Mouse (Mus musculus) stomach, embryonic 16.5 days (tissue): Measurements from ENCODE around the gene Il18. TPM values are rescaled to one million over a fixed set of nuclear protein-coding genes. Genes with fewer than 3 reads are reported as not detected.

Experiments used
- ATAC-seq: fragments of 200-750 bp; cut with Nextera tagmentation; 2 replicates; pipeline ENCODE4 v1.8.0; 2017; ENCODE audit warnings: moderate number of reproducible peaks, moderate TSS enrichment; ENCODE audit not compliant: insufficient read depth, low FRiP score
- H3K27ac ChIP-seq: fragments of 300-500 bp; sonication (generic); 2 replicates; pipeline ENCODE4 v1.5.1; 2014; ENCODE audit warnings: low read length
- H3K27me3 ChIP-seq: fragments of 300-500 bp; sonication (generic); 2 replicates; pipeline ENCODE4 v1.6.1; 2014; ENCODE audit warnings: low read length, control low read depth, mixed read lengths; ENCODE audit not compliant: control insufficient read depth, insufficient read depth
- H3K36me3 ChIP-seq: fragments of 300-500 bp; sonication (generic); 2 replicates; pipeline ENCODE4 v1.6.1; 2014; ENCODE audit warnings: low read length; ENCODE audit not compliant: control insufficient read depth, insufficient read depth
- H3K4me1 ChIP-seq: fragments of 300-500 bp; sonication (generic); 2 replicates; pipeline ENCODE4 v1.6.1; 2014; ENCODE audit warnings: low read length, control low read depth, mixed read lengths; ENCODE audit not compliant: control insufficient read depth, insufficient read depth
- H3K4me2 ChIP-seq: fragments of 300-500 bp; sonication (generic); 2 replicates; pipeline ENCODE4 v1.6.1; 2014; ENCODE audit warnings: low read depth, low read length, mixed read lengths
- H3K4me3 ChIP-seq: fragments of 300-500 bp; sonication (generic); replicated peaks from 2 replicates; pipeline ENCODE4 v1.5.1; 2014; ENCODE audit warnings: mild to moderate bottlenecking, low read length
- H3K9ac ChIP-seq: fragments of 300-500 bp; sonication (generic); 2 replicates; pipeline ENCODE4 v1.6.1; 2014; ENCODE audit warnings: low read length
- H3K9me3 ChIP-seq: fragments of 300-500 bp; sonication (generic); replicated peaks from 2 replicates; pipeline ENCODE4 v1.6.1; 2016; ENCODE audit warnings: low read length, control low read depth; ENCODE audit not compliant: control insufficient read depth
- WGBS: fragments of 180-500 bp; shearing (Covaris S2); extraction: QIAGEN DNeasy Blood & Tissue Kit; methylation state at CpG from one replicate; pipeline ENCODE4 v1.1.7; 2014; 5-methylcytosine and 5-hydroxymethylcytosine counted together
- polyA plus RNA-seq: library from polyadenylated mRNA; unstranded; fragments of >200 nt; fragmentation: Nextera tagmentation; extraction: Ambion mirVana; gene quantifications from 2 replicates; pipeline ENCODE4 v1.2.1, GENCODE M21; 2015

Gene Il18
- polyA plus RNA-seq, 1 experiment from 2014 or later = 21.1 TPM

DNA sequence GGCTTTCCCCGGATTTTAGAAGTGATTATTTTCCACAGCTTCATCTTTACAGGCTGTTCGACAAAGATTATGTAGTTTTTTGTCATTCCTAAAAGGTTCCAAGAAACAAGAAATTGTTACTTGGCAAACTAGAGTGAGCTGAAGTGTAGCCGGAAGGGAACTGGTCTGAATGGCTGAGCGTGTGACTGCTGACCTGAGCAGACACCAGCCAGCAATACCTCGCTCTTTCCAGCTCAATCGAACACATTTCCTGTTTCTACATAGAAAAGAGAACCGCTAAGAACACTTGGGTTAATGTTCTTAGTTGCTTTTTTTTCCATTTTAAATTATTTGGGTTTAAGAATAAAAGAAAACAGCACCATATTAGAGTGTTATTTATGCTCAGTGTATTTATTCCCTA, 14.5 kb upstream of the Il18 start:
- Histone ChIP-seq H3K27ac (no peak overlapping the region), H3K36me3 (no peaks in the 10 kb centered on the region), H3K27me3 (no peaks in the 10 kb centered on the region), H3K4me2 (no peak overlapping the region), H3K9ac (no peak overlapping the region), H3K4me1 (no peaks in the 10 kb centered on the region), H3K4me3 (no peak overlapping the region), H3K9me3 (no peaks in the 10 kb centered on the region)
- 51% methylated on average over 7 of the region's 7 CpGs for WGBS
- ATAC-seq = no peak

DNA sequence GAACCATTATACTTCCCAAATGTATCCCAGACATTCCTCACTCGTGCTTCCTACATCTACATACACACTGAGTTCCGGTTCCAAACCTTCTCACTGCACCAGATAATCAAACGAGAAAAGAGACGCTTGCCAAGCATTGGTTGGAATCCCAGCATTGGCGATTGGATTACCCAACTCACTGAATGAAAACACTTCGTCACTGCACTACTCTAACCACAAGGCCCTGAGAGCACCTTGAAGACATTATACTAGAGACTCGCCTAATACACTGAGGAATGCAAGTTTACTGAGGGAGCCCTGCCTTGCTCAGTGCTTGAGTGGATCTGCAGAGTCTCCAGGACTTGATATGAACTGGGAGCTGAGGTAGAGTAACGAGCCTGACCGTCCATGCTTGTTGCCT, 12.2 kb upstream of the Il18 start:
- H3K4me3 ChIP-seq = no peak overlapping the region
- no peaks in the 10 kb centered on the region for H3K36me3 ChIP-seq
- no peaks in the 10 kb centered on the region for H3K27me3 ChIP-seq
- WGBS = 78% methylated on average over 9 of the region's 9 CpGs
- H3K27ac ChIP-seq = no peak overlapping the region
- ATAC-seq = no peak
- no peak overlapping the region for H3K4me2 ChIP-seq
- no peaks in the 10 kb centered on the region for H3K9me3 ChIP-seq
- no peak overlapping the region for H3K9ac ChIP-seq
- H3K4me1 ChIP-seq = no peaks in the 10 kb centered on the region

DNA sequence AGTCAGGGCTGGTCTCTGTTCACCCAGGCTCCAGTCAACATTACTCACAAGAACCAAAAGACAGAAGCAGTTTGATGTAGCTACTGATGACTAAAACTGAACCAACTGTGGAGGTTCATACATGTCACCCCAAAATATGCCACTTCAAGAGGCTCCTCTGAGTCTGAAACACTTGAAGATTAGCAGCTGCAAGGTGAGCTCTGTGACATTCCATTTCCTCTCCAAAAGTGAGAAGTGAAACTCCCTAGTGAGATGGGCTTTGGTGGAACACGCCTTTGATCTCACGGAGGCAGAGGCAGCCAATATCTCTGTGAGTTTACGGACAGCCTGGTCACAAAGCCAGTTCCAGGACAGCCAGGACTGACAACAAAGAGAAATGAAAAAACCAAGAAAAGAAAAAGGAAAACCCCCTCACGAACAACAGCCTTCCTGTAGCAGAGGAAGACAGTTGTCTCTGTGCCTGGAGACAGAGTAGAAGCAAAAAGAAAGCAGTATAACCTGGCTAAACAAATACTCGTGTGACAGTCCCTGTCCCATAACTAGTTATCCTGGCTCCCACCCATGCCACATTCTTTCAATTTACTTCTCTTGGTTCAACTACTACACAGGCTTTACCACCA, 6.7 kb upstream of the Il18 start:
- Histone ChIP-seq H3K27ac (no peak overlapping the region), H3K9ac (no peak overlapping the region), H3K36me3 (no peaks in the 10 kb centered on the region), H3K9me3 (no peaks in the 10 kb centered on the region), H3K27me3 (no peaks in the 10 kb centered on the region), H3K4me3 (no peak overlapping the region), H3K4me1 (no peaks in the 10 kb centered on the region), H3K4me2 (no peak overlapping the region)
- no peak for ATAC-seq
- 41% methylated on average over 5 of the region's 5 CpGs for WGBS

DNA sequence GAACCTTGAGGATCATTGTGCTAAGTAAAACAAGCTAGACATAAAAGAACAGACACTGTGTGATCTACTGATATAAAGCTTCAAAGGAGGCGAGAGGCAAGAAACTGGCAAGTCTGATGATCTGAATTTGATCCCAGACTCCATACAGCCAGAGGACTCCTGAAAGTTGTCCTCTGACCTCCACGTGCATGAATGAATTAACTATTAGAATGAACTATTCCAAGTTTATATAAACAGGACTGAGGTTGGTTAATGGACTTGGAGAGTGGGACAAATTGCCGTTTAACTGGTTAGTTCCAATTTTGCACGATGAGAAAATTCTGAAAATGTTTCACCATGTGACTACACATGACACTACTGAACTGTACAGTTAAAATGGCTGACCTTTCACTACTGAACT, 5.7 kb upstream of the Il18 start:
- Histone ChIP-seq H3K27me3 (no peaks in the 10 kb centered on the region), H3K9me3 (no peaks in the 10 kb centered on the region), H3K9ac (no peak overlapping the region), H3K27ac (no peak overlapping the region), H3K36me3 (no peaks in the 10 kb centered on the region), H3K4me3 (no peak overlapping the region), H3K4me2 (no peak overlapping the region), H3K4me1 (no peaks in the 10 kb centered on the region)
- no peak for ATAC-seq
- WGBS = 67% methylated on average over 4 of the region's 4 CpGs

DNA sequence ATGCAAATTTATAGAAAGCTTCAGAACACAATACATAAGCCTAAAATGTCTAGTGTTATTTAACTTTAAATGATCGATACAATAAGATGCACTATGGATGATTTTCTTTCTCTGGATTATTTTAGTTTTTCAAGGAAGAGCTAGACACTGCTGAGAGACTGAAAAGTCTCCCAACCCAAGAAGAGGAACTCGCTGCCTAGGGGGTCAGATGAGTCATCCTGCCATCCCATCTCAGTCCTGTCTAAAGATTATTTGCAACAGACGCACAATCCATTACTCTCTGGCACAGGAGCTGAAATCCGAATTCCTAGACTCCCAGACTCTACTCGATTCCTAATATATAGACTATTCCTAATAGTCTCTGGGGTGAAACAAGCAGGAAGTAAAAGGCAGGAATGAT, 2.4 kb upstream of the Il18 start:
- Histone ChIP-seq H3K9me3 (no peaks in the 10 kb centered on the region), H3K4me2 (no peak overlapping the region), H3K27me3 (no peaks in the 10 kb centered on the region), H3K9ac (no peak overlapping the region), H3K27ac (no peak overlapping the region), H3K4me1 (no peaks in the 10 kb centered on the region), H3K36me3 (no peaks in the 10 kb centered on the region), H3K4me3 (no peak overlapping the region)
- ATAC-seq = no peak
- WGBS = 63% methylated on average over 5 of the region's 5 CpGs

DNA sequence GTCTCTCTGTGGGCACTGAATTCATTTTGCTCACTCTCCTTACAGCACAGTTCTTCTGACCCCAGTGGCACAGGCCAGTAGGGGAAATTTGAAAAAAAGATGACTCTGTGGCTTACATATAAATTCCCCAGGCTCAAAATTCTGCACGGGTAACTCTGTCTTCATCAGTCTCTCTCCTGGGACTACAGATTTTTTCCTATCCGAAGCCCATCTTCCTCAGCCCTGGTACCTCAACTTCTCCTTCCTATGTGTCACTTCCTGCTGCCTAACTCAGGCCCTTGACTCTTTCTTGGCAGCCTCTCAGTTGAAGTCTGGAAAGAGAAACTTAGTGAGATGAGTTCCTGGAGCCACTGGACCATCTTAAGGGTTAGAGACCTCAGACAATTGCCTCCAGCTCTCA, 1.1 kb upstream of the Il18 start:
- Histone ChIP-seq H3K4me1 (no peaks in the 10 kb centered on the region), H3K4me2 (no peak overlapping the region), H3K4me3 (no peak overlapping the region), H3K36me3 (no peaks in the 10 kb centered on the region), H3K9me3 (no peaks in the 10 kb centered on the region), H3K9ac (no peak overlapping the region), H3K27ac (no peak overlapping the region), H3K27me3 (no peaks in the 10 kb centered on the region)
- WGBS = 65% methylated on average over 2 of the region's 2 CpGs
- ATAC-seq = no peak

DNA sequence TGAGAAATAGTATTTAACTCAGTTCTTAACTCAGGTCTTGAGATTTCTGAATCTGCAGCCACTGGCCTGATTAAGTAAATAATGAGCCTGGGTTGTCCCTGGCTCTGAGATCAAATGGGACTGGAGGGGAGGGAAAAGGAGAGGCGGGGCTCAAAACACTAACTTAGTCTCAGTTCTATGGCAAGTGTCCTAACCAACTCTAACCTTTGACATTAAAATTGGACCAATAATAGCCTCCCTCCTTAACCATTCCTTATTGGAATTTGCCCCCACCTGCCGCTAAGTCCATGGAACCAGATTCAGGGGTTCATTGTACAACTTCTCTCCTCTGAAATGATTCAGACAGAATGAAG, 443 bp downstream of the Il18 start, which contains the start of gene Bco2:
Bco2 (minus strand) TSS at position 88 of the 353 bp plus-strand sequence.
- no peaks in the 10 kb centered on the region for H3K27me3 ChIP-seq
- H3K36me3 ChIP-seq = no peaks in the 10 kb centered on the region
- no peaks in the 10 kb centered on the region for H3K9me3 ChIP-seq
- H3K4me3 ChIP-seq = 0 out of 2 replicates have a peak within 1 kb of the TSS, but pooled peaks have one; percentile 13
- ATAC-seq = no peak
- H3K4me2 ChIP-seq = peak within 1 kb of the TSS; percentile 38
- 36% methylated on average over 2 of the region's 2 CpGs for WGBS
- no peaks in the 10 kb centered on the region for H3K4me1 ChIP-seq
- peak within 1 kb of the TSS; percentile 54; the same call in 1 of the 2 replicates for H3K9ac ChIP-seq
- H3K27ac ChIP-seq = peak within 1 kb of the TSS; percentile 70

DNA sequence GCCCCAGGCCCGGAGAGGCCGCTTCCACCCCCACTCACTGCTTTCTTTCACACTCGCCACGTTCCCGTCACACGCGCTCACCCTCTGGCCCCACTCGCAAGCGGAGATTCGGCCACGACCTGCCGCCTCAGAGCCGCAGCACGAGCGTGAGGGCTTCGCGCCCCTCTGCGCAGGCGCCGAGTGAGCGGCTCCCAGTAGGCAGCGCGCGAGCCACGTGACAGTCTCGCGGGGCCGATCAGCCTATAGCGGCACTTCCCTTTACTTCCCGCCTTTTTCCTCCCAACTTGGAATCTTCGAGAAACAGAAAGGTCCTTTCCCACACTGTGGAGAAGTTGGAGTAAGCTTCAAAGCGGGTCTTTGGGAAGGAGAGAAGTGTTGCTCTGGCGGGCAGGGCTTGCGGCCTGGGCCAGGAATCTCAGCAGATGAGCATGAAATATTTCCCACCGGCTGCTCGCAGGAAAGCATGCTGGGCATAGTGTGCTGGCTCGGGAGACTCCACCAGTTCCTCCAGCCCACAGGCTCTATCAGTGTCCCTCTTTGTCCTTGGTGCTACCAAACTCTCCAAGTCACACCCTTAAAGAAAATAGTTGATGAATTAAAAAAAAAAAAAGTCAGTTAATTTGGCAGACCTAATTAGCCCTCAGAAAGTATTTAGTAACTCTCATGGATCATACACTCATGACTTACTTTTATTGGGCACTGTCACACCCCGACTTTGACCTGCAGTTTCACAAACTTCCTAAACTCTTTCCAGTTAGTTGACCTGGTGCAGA, 6.7 kb downstream of the Il18 start, which contains the start of gene Tex12:
Tex12 (minus strand) TSS at position 181 of the 773 bp plus-strand sequence.
- no peaks in the 10 kb centered on the region for H3K27me3 ChIP-seq
- H3K4me3 ChIP-seq = no peak within 1 kb of the TSS
- no peaks in the 10 kb centered on the region for H3K9me3 ChIP-seq
- no peaks in the 10 kb centered on the region for H3K36me3 ChIP-seq
- H3K4me1 ChIP-seq = no peaks in the 10 kb centered on the region
- H3K9ac ChIP-seq = no peak within 1 kb of the TSS
- 87% methylated on average over 38 of the region's 38 CpGs for WGBS
- no peak for ATAC-seq
- no peak within 1 kb of the TSS for H3K27ac ChIP-seq
- no peak within 1 kb of the TSS for H3K4me2 ChIP-seq

DNA sequence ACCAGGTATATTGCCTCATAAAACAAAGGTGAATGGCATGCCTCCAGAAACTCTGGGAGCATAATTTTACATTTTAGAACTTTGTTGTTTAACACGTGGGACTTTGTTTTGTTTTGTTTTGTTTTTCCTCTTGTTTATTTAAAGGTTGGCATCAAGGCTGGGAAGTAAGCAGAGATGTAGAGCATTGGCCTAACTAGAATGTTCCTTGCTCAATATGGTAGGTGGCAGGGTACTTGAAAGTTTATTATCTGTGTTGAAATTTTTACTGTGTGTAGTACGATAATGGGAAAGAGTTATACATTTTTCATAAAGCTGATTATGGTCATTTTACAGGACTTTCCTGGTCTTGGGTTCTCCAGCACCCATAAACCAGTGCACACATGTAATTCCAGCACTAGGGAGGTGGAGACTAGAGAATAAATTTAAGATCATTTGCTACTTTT, 7.3 kb downstream of the Il18 start:
- WGBS = 81% methylated on average over 2 of the region's 2 CpGs
- H3K9ac ChIP-seq = no peak overlapping the region
- H3K4me3 ChIP-seq = no peak overlapping the region
- ATAC-seq = no peak
- H3K4me2 ChIP-seq = no peak overlapping the region
- H3K27me3 ChIP-seq = no peaks in the 10 kb centered on the region
- H3K4me1 ChIP-seq = no peaks in the 10 kb centered on the region
- no peaks in the 10 kb centered on the region for H3K9me3 ChIP-seq
- H3K36me3 ChIP-seq = no peaks in the 10 kb centered on the region
- no peak overlapping the region for H3K27ac ChIP-seq
